Mouse (Mus musculus): ENCODE data around the gene Syngr3.

GRCm38 (mm10) chr17:24635694-24636093, 54.1 kb downstream of the Syngr3 start:
- TF ChIP-seq MXI1 (IDR thresholded peaks at IDR 0.05; ENCODE audit: low read depth, low read length) (no peak), MAX (IDR thresholded peaks at IDR 0.05; ENCODE audit: low read length) (no peak), ZC3H11A (IDR thresholded peaks at IDR 0.05; ENCODE audit: low read depth, low read length) (no peak), RAD21 (IDR thresholded peaks at IDR 0.05; ENCODE audit: low read depth, low read length) (no peak), CTCF (conservative IDR thresholded peaks at IDR 0.05 in 1 of 2, IDR thresholded peaks at IDR 0.05 in 1 of 2; ENCODE audit: low read depth in 2 of 2, low read length in 2 of 2) (no peak)
